Mouse (Mus musculus) G1E (cell line): ENCODE results near the gene Zfp612.

Experiments
- CTCF ChIP-seq: IDR thresholded peaks from 2 replicates; pipeline ENCODE4 v1.5.1; 2012; ENCODE audit warnings: low read depth, low read length, inconsistent platforms, mixed read lengths
- GATA1 ChIP-seq: IDR thresholded peaks from 2 replicates; pipeline ENCODE4 v1.6.1; 2012; ENCODE audit warnings: borderline replicate concordance, low read length, inconsistent platforms, mixed read lengths
- TAL1 ChIP-seq: conservative IDR thresholded peaks from 2 replicates; pipeline ENCODE4 v1.6.1; 2012; ENCODE audit warnings: low read depth, low read length, inconsistent platforms, mixed read lengths

- TF ChIP-seq CTCF (no peak), GATA1 (no peak), TAL1 (no peak)
Measured at GRCm38 (mm10) chr8:110065676-110066075, 13.9 kb upstream of the Zfp612 start.
